Mouse (Mus musculus) liver, embryonic 13.5 days (tissue): ENCODE data around the gene Tanc1. TPM values are rescaled to one million over a fixed set of nuclear protein-coding genes. Genes with fewer than 3 reads are reported as not detected.

Experiments used
- ATAC-seq: fragments of 200-750 bp; cut with Nextera tagmentation; 2 replicates; pipeline ENCODE4 v1.8.0; 2017; ENCODE audit warnings: low read depth, mild to moderate bottlenecking, moderate number of reproducible peaks, moderate library complexity
- DNase-seq: peaks from one replicate; pipeline ENCODE4 v3.0.0; 2022
- H3K27ac ChIP-seq: fragments of 300-500 bp; sonication (generic); 2 replicates; pipeline ENCODE4 v1.5.1; 2015; ENCODE audit warnings: moderate library complexity, mild to moderate bottlenecking, inconsistent platforms
- H3K27me3 ChIP-seq: fragments of 300-500 bp; sonication (generic); 2 replicates; pipeline ENCODE4 v1.6.1; 2015; ENCODE audit warnings: mild to moderate bottlenecking, inconsistent platforms
- H3K36me3 ChIP-seq: fragments of 300-500 bp; sonication (generic); 2 replicates; pipeline ENCODE4 v1.6.1; 2015; ENCODE audit warnings: mild to moderate bottlenecking, inconsistent platforms
- H3K4me1 ChIP-seq: fragments of 300-500 bp; sonication (generic); replicated peaks from 2 replicates; pipeline ENCODE4 v1.6.1; 2015; ENCODE audit warnings: inconsistent platforms
- H3K4me2 ChIP-seq: fragments of 300-500 bp; sonication (generic); 2 replicates; pipeline ENCODE4 v1.6.1; 2015; ENCODE audit warnings: inconsistent platforms, mild to moderate bottlenecking, moderate library complexity
- H3K4me3 ChIP-seq: fragments of 300-500 bp; sonication (generic); replicated peaks from 2 replicates; pipeline ENCODE4 v1.5.1; 2015; ENCODE audit warnings: mild to moderate bottlenecking, inconsistent platforms
- H3K9ac ChIP-seq: fragments of 300-500 bp; sonication (generic); 2 replicates; pipeline ENCODE4 v1.6.1; 2015; ENCODE audit warnings: mild to moderate bottlenecking, inconsistent platforms
- H3K9me3 ChIP-seq: fragments of 300-500 bp; sonication (generic); replicated peaks from 2 replicates; pipeline ENCODE4 v1.6.1; 2016; ENCODE audit warnings: inconsistent platforms
- WGBS: fragments of 180-500 bp; shearing (Covaris S2); methylation state at CpG from one replicate; pipeline ENCODE4 v1.1.7; 2015; ENCODE audit not compliant: insufficient replicate concordance; 5-methylcytosine and 5-hydroxymethylcytosine counted together
- polyA plus RNA-seq: library from polyadenylated mRNA; unstranded; fragments of >200 nt; fragmentation: Nextera tagmentation; extraction: Ambion mirVana; gene quantifications from 2 replicates; pipeline ENCODE4 v1.2.1, GENCODE M21; 2015

Tanc1 gene
- polyA plus RNA-seq, 1 experiment from 2014 or later: 2.4 TPM

DNA sequence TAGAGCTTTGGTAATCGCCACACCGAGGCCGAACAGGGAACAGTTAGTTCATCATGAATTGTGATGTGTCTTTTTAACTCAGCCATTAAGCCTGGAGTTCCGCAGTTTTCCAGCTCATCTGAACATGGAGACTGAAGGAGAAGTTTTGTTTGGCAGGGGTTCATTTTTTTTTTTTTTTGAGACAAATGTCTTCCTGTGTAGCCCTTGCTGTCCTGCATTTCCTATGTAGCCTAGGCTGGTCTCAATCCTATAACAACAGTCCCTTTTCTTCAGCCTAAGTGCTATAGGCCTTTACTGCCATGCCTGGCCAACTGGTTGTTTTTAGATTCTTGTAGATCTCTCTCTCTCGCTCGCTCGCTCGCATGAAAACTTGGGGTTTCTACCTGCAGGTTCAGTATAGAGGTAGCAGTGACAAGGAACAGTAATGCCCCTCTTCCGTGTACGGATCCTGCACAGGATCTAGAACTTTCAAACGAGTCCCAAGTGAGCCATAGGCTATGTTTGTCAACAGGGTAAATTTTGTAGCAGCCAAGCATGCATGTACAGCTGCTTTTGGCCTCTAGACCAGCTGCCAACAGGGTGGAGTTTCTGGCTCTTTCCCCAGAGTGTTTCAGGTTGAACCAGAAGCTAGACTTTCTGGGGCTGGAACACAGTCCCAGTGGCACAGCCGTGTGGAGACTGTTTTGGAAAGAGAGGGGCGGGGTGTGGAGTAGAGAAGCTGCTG lies 157.0 kb downstream of the Tanc1 start:
- H3K36me3 ChIP-seq: no peaks in the 10 kb centered on the region
- no peak overlapping the region for H3K4me2 ChIP-seq
- H3K27me3 ChIP-seq: no peaks in the 10 kb centered on the region
- no peak overlapping the region for H3K4me3 ChIP-seq
- DNase-seq (no peak), ATAC-seq (no peak)
- 75% methylated on average over 13 of the region's 13 CpGs for WGBS
- H3K9ac ChIP-seq: no peak overlapping the region
- H3K9me3 ChIP-seq: no peaks in the 10 kb centered on the region
- H3K4me1 ChIP-seq: no peaks in the 10 kb centered on the region; the same call in 1 of the 2 replicates
- no peak overlapping the region for H3K27ac ChIP-seq

DNA sequence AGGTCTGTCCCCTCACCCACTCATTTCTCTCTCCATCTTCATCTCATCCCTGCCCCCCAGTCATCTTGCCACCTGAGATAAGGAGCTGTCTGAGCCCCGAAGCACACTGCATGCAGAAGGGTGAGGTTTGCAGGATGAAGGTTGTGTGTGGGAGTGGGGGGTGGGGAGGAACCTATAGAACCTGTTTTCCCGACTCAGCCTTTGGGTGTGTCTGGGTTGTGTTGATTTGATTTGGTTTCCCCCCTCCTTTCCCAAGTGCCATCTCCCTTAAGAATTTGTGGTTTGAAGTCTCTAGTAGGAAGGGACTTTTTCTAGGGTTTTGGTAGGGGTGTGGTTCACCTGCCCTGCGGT lies 157.5 kb downstream of the Tanc1 start:
- Histone ChIP-seq H3K4me3 (no peak overlapping the region), H3K4me2 (no peak overlapping the region), H3K36me3 (no peaks in the 10 kb centered on the region), H3K27me3 (no peaks in the 10 kb centered on the region), H3K4me1 (no peaks in the 10 kb centered on the region; the same call in 1 of the 2 replicates), H3K27ac (no peak overlapping the region), H3K9me3 (no peaks in the 10 kb centered on the region), H3K9ac (no peak overlapping the region)
- WGBS: 43% methylated on average over 3 of the region's 3 CpGs
- DNase-seq (no peak), ATAC-seq (no peak)

DNA sequence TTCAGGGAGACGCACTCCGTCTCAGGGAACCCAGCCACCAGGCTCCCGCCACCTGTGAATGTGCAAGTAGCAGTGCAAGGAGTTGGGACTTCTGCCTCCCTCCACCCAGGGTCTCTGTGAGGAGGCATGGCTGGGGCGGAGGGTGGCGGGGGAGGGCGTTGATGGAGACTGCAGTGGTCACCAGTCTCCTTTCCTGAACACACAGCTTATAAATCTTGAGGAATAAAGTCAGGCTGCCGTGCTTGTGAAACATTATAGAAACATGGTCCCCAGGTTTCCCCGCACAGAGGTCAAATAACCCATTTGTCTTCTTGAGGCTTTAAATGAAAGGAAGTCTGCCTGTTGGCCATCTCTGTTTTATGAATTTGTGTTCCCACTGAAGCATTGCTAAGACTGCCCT lies 159.9 kb downstream of the Tanc1 start:
- Histone ChIP-seq H3K4me1 (no peaks in the 10 kb centered on the region; the same call in 1 of the 2 replicates), H3K27me3 (no peaks in the 10 kb centered on the region), H3K9me3 (no peaks in the 10 kb centered on the region), H3K27ac (no peak overlapping the region), H3K36me3 (no peaks in the 10 kb centered on the region), H3K9ac (no peak overlapping the region), H3K4me3 (no peak overlapping the region), H3K4me2 (no peak overlapping the region)
- no peak for ATAC-seq
- WGBS: 63% methylated on average over 8 of the region's 8 CpGs
- DNase-seq: no peak

DNA sequence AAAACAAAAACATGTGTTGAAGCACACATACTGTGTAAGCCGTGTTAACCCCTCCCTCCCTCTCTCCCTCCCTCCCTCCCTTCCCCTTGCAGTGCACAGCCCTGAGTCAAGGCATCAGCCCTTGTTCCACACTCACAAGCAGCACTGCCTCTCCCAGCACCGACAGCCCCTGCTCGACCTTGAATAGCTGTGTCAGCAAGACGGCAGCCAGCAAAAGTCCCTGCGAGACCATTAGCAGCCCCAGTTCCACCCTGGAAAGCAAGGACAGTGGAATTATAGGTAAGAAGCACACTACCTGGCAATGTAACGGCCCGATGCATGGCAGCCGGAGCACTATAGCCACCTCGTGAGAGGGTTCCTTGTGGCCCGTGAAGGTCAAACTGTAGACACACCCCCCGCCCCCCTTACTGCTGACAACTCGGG lies 160.4 kb downstream of the Tanc1 start:
- H3K36me3 ChIP-seq: no peaks in the 10 kb centered on the region
- DNase-seq (no peak), ATAC-seq (no peak)
- H3K4me3 ChIP-seq: no peak overlapping the region
- 68% methylated on average over 12 of the region's 12 CpGs for WGBS
- no peak overlapping the region for H3K27ac ChIP-seq
- H3K9ac ChIP-seq: no peak overlapping the region
- no peaks in the 10 kb centered on the region for H3K9me3 ChIP-seq
- no peak overlapping the region for H3K4me2 ChIP-seq
- no peaks in the 10 kb centered on the region; the same call in 1 of the 2 replicates for H3K4me1 ChIP-seq
- no peaks in the 10 kb centered on the region for H3K27me3 ChIP-seq

DNA sequence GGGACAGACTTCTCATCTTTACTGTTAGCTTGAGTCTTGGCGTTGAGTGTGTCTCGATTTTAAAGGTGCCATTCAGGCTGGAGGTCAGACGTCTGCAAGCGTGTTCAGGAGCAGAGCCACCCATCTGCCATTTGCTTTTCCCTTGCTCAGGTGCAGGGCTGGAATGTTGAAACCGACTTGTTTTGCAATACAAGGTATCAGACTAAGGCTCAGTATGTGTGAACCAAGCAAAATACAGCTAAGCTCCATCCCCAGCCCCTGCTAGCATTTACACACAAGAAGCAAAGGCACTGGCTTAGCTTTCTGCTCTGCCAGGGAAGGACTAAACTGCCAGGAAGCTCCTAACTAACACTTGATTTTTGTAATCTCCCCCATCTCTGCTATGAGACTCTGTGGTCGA lies 162.5 kb downstream of the Tanc1 start:
- Histone ChIP-seq H3K4me3 (no peak overlapping the region), H3K4me2 (no peak overlapping the region), H3K27me3 (no peaks in the 10 kb centered on the region), H3K36me3 (no peaks in the 10 kb centered on the region), H3K4me1 (no peaks in the 10 kb centered on the region), H3K27ac (no peak overlapping the region), H3K9me3 (no peaks in the 10 kb centered on the region), H3K9ac (no peak overlapping the region)
- WGBS: 72% methylated on average over 6 of the region's 6 CpGs
- DNase-seq (no peak), ATAC-seq (no peak)

DNA sequence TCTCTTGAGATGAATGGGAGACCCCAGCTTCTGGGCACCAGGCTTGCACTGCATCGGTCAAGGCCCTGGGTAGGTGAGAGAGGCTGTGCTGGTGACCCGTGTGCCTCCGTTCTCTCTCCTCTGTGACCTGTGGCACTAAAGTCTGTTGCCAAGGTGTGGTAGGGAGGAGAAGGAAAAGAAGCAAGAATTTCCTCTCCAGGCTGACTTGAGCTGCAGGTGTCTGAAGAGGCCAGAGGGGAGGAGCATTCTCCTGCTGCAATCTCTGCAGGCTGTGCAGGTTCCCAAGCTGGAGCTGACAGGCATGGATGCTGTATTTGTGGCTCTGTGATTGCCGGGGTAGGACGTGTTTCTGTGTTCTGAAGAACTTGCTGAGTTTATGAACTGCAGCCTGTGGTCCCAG lies 163.3 kb downstream of the Tanc1 start:
- H3K27ac ChIP-seq: no peak overlapping the region

DNA sequence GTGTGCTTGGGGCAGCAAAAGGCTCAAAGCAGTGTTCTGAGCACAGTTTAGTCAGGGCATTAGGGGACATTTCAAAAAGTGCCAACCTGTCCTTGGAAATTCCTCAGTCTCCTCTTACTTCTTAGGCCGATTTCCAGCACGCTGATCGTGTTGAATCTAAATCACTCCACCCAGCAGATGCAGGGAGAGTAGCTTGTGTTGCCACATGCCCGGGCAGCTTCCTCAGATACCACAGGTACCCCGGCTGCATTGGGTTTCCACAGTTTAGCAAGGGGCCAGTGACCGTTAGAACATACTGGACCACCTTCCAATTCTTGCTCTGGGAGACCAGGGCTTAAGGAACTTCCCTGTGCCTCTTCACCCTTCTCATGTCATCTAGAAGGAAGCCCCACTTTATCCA lies 164.0 kb downstream of the Tanc1 start:
- H3K36me3 ChIP-seq: no peaks in the 10 kb centered on the region
- no peak overlapping the region for H3K27ac ChIP-seq
- H3K9me3 ChIP-seq: no peaks in the 10 kb centered on the region
- 68% methylated on average over 6 of the region's 6 CpGs for whole genome bisulfite sequencing
- no peaks in the 10 kb centered on the region for H3K4me1 ChIP-seq
- H3K27me3 ChIP-seq: no peaks in the 10 kb centered on the region
- no peak for ATAC-seq
- no peak overlapping the region for H3K4me2 ChIP-seq
- no peak overlapping the region for H3K4me3 ChIP-seq
- no peak overlapping the region for H3K9ac ChIP-seq
- no peak for DNase-seq

More for the DNA sequence above, 163.3 kb downstream of the Tanc1 start:
- Histone ChIP-seq H3K4me3 (no peak overlapping the region), H3K9ac (no peak overlapping the region), H3K27me3 (no peaks in the 10 kb centered on the region), H3K4me2 (no peak overlapping the region), H3K36me3 (no peaks in the 10 kb centered on the region), H3K9me3 (no peaks in the 10 kb centered on the region), H3K4me1 (no peaks in the 10 kb centered on the region)
- WGBS: 82% methylated on average over 5 of the region's 5 CpGs
- no peak for DNase-seq
- ATAC-seq: no peak

DNA sequence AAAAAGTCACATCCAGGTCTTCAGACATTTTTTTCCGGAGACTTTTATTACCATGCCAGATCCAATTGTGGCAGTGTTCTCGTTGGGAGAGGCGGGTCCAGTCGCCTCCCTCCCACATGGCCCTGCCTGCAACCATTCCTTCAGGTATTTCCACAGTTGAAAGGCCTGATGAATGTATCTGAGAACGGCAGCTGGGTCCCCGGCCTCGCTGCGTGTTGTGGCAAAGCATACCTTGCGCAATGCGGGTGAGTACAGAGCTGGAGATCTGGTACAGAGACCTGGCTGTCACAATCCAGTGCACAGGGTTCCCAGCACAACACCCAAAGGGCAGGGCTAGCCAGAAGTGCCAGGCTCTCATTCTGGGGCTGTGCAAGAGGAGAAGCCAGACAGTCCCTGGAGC lies 167.5 kb downstream of the Tanc1 start:
- no peak overlapping the region for H3K27ac ChIP-seq
- no peaks in the 10 kb centered on the region for H3K27me3 ChIP-seq
- ATAC-seq (0 out of 2 replicates have a peak, but pooled peaks have one; percentile 39), DNase-seq (no peak)
- no peaks in the 10 kb centered on the region for H3K4me1 ChIP-seq
- 62% methylated on average over 10 of the region's 10 CpGs for WGBS
- no peaks in the 10 kb centered on the region for H3K36me3 ChIP-seq
- H3K4me2 ChIP-seq: no peak overlapping the region
- H3K4me3 ChIP-seq: no peak overlapping the region
- H3K9ac ChIP-seq: no peak overlapping the region
- no peaks in the 10 kb centered on the region for H3K9me3 ChIP-seq

DNA sequence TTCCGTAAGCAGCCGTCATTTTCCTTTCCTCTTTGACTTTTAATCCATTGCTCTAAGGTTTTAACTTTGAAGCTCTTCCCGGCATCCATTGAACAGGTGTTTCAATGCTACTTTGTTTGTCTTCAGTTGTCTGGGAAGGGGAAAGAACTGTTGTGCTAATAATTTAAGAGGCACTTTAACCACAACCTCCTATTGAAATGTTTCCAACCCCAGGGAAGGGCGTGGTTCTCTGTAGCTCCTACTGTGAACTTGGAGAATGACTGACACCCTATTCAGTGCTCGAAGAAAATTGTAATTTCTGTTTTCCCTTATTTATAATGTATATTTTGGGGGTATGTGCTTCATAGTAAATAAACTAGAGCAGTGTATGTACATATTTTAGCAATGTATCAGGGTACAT lies 168.4 kb downstream of the Tanc1 start:
- WGBS: 62% methylated on average over 5 of the region's 5 CpGs
- H3K27ac ChIP-seq: no peak overlapping the region
- no peak overlapping the region for H3K4me3 ChIP-seq
- H3K9me3 ChIP-seq: no peaks in the 10 kb centered on the region
- H3K4me2 ChIP-seq: no peak overlapping the region
- ATAC-seq (no peak), DNase-seq (no peak)
- H3K36me3 ChIP-seq: no peaks in the 10 kb centered on the region
- no peaks in the 10 kb centered on the region for H3K4me1 ChIP-seq
- H3K27me3 ChIP-seq: no peaks in the 10 kb centered on the region
- no peak overlapping the region for H3K9ac ChIP-seq

DNA sequence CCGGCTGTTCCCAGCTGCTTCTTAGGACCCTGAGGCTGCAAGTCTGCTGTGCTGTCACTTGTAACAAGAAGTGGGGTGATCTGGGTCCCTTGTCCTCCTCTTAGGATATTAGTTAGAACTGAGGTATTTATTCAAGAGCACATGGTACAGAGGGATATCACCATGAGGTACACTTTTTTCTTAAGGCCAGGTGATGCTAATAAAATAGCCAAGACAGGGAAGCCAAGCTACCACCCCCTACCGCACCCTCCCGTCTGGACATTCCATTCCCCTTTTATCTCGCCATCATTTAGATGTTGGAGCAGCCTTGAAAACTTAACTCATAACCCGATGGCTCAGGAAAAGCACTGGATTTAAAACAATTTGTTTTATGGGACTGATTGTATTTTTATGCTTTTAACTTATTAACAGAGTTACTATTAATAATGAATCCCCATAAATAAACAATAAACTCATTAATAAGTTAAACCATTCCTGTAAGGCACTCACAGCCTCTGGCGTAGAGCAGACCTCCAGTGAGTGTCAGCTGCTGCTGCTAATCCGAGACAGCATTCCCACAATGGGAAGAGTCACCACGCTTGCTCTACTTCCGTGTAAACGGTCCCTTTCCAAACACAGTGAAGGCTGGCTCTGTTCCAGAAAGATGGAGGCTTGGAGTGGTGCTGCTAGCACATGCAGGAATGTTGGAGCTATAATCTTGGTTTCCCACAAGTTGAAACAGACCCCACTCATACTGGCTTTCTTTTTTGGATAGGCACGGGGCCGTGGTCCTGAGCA lies 171.4 kb downstream of the Tanc1 start:
- H3K4me2 ChIP-seq: no peak overlapping the region
- 68% methylated on average over 12 of the region's 12 CpGs for WGBS
- DNase-seq: no peak
- ATAC-seq: no peak
- H3K27ac ChIP-seq: no peak overlapping the region
- H3K4me3 ChIP-seq: no peak overlapping the region
- no peaks in the 10 kb centered on the region for H3K9me3 ChIP-seq
- H3K9ac ChIP-seq: no peak overlapping the region
- no peaks in the 10 kb centered on the region for H3K4me1 ChIP-seq
- 0 out of 2 replicates have a peak, but pooled peaks cover 2% of the 10 kb centered on the region for H3K36me3 ChIP-seq
- no peaks in the 10 kb centered on the region for H3K27me3 ChIP-seq

DNA sequence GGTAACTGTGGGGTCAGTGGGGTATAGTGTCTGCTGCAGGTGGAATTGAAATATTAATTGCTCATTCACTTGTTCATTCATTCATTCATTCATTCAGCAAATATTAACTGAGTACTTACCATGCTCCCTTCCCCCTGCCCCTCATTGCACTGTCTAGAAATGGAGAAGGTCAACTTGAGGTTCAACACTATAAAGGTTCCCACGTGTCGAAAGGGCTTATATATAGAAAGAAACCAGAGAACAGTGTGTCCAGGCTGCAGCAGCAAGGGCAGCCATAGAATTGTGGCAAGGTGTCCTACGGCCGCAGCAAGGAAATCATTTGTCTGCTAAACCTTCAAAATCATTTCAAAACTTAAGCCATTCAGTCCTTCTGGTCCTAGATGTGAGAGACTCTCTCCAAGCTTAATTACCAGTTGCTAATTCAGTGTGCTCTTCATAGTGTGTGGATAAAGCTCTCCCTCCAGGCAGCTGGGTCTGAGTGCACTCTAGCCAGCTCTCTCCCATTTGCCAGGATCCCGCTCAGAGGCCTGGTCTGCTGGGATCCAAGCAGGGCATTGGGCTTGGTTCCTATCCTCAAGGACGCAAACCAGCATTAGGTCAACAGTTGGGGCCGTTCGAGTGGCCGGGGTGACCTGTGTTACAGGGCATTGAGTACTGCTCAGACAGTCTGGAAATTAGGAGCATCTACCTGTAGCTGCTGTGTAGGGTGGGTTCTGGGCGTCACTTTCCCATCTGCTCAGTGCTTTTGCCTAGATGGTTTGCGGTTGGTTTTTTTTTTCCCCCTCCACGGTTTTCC lies 172.2 kb downstream of the Tanc1 start:
- Histone ChIP-seq H3K4me1 (no peaks in the 10 kb centered on the region), H3K9me3 (no peaks in the 10 kb centered on the region), H3K27ac (no peak overlapping the region), H3K4me2 (no peak overlapping the region), H3K36me3 (0 out of 2 replicates have a peak, but pooled peaks cover 2% of the 10 kb centered on the region), H3K9ac (no peak overlapping the region), H3K4me3 (no peak overlapping the region), H3K27me3 (no peaks in the 10 kb centered on the region)
- WGBS: 66% methylated on average over 12 of the region's 12 CpGs
- ATAC-seq: no peak
- DNase-seq: no peak
